Mouse (Mus musculus): Measurements from ENCODE around the gene Cd300ld5.
"Not testable (repeated sequence)": the region's sequence is repeated elsewhere in the genome, so short reads cannot be mapped to it uniquely, and the experiment has no call there.

The Cd300ld5 gene

GRCm38 (mm10) chr11:115037669-115038068 is at the start of gene Cd300ld5:
Cd300ld5 (minus strand) TSS chr11:115037769.
- DNase-seq: not testable (repeated sequence)

- no peak for DNase-seq
These were observed 48.6 kb upstream of the Cd300ld5 start for GRCm38 (mm10) chr11:115086213-115086612.

- no peak for DNase-seq
These were observed 47.5 kb upstream of the Cd300ld5 start for GRCm38 (mm10) chr11:115085064-115085463.

GRCm38 (mm10) chr11:115084595-115084994 is 47.0 kb upstream of the Cd300ld5 start:
- DNase-seq: peak; percentile 43 to 54

GRCm38 (mm10) chr11:115083376-115084139 is 46.0 kb upstream of the Cd300ld5 start:
- DNase-seq: peak; percentile 81 to 91

- no peak for DNase-seq
These were observed 44.6 kb upstream of the Cd300ld5 start for GRCm38 (mm10) chr11:115082196-115082595.

GRCm38 (mm10) chr11:115081373-115081772 is 43.8 kb upstream of the Cd300ld5 start:
- DNase-seq: no peak

- peak; percentile 75 for DNase-seq
These were observed 43.3 kb upstream of the Cd300ld5 start for GRCm38 (mm10) chr11:115080886-115081285.

- no peak for DNase-seq
These were observed 41.1 kb upstream of the Cd300ld5 start for GRCm38 (mm10) chr11:115078680-115079079.

- no peak for DNase-seq
These were observed 39.9 kb upstream of the Cd300ld5 start for GRCm38 (mm10) chr11:115077436-115077835.

- no peak for DNase-seq
These were observed 38.3 kb upstream of the Cd300ld5 start for GRCm38 (mm10) chr11:115075859-115076258.

GRCm38 (mm10) chr11:115075407-115075806 is 37.8 kb upstream of the Cd300ld5 start:
- DNase-seq: no peak

- no peak for DNase-seq
These were observed 35.4 kb upstream of the Cd300ld5 start for GRCm38 (mm10) chr11:115073002-115073401.

GRCm38 (mm10) chr11:115071631-115072294 is 34.2 kb upstream of the Cd300ld5 start:
- no peak for DNase-seq

- no peak for DNase-seq
These were observed 33.5 kb upstream of the Cd300ld5 start for GRCm38 (mm10) chr11:115071015-115071551.

GRCm38 (mm10) chr11:115066768-115067167 is 29.2 kb upstream of the Cd300ld5 start:
- DNase-seq: peak in 1 of 2 experiments; percentile 1

- no peak for DNase-seq
These were observed 24.5 kb upstream of the Cd300ld5 start, which contains the start of gene Cd300e for GRCm38 (mm10) chr11:115062077-115062476. Cd300e (minus strand) TSS chr11:115062177.

GRCm38 (mm10) chr11:115059797-115060196 is 22.2 kb upstream of the Cd300ld5 start:
- DNase-seq: no peak

- DNase-seq: no peak
These were observed 21.1 kb upstream of the Cd300ld5 start for GRCm38 (mm10) chr11:115058701-115059100.

- DNase-seq: no peak
These were observed 17.0 kb upstream of the Cd300ld5 start for GRCm38 (mm10) chr11:115054537-115054936.

- no peak for DNase-seq
These were observed 15.4 kb upstream of the Cd300ld5 start for GRCm38 (mm10) chr11:115052991-115053390.

- DNase-seq: no peak
These were observed 14.6 kb upstream of the Cd300ld5 start for GRCm38 (mm10) chr11:115052206-115052605.

- peak; percentile 96 to 97 for DNase-seq
These were observed 11.8 kb upstream of the Cd300ld5 start for GRCm38 (mm10) chr11:115049282-115049895.
